Mouse (Mus musculus) spleen, adult 2 months (tissue): ENCODE measurements at regions not wholly inside any gene's neighbourhood (a gene's known extent, or its start where the extent isn't known, plus 50 kb on each side); places are given as distances from the start of the nearest gene placed in this dataset.
A peak's percentile ranks its signal among the peaks of the same experiment; 100 is the strongest.
"Not testable (repeated sequence)": the region's sequence is repeated elsewhere in the genome, so short reads cannot be mapped to it uniquely, and the experiment has no call there.

Source experiments
- DNase-seq, 2 experiments: peaks; one replicate each; pipeline versions ENCODE4 v3.0.0 to v3.0.0-alpha.2; 2012 to 2021; ENCODE audit warnings: low spot score in 2 of 2, low read depth in 1 of 2
- H3K27ac ChIP-seq: fragments of 200-500 bp; 2 replicates; pipeline ENCODE4 v1.5.1; 2012; ENCODE audit warnings: low read length, inconsistent platforms; ENCODE audit not compliant: insufficient read depth
- H3K27me3 ChIP-seq: fragments of 200-500 bp; 2 replicates; pipeline ENCODE4 v1.6.1; 2012; ENCODE audit warnings: mild to moderate bottlenecking, moderate library complexity, low read length, inconsistent platforms; ENCODE audit not compliant: control insufficient read depth, insufficient read depth
- H3K36me3 ChIP-seq: fragments of 200-500 bp; 2 replicates; pipeline ENCODE4 v1.6.1; 2012; ENCODE audit warnings: mild to moderate bottlenecking, low read length, inconsistent platforms; ENCODE audit not compliant: control insufficient read depth, insufficient read depth
- H3K4me1 ChIP-seq: fragments of 200-500 bp; 2 replicates; pipeline ENCODE4 v1.6.1; 2011; ENCODE audit warnings: inconsistent platforms; ENCODE audit not compliant: control insufficient read depth, insufficient read depth, insufficient read length
- H3K4me3 ChIP-seq: fragments of 200-500 bp; 2 replicates; pipeline ENCODE4 v1.5.1; 2011; ENCODE audit warnings: mild to moderate bottlenecking, inconsistent platforms; ENCODE audit not compliant: insufficient read depth, insufficient read length; ENCODE audit errors: extremely low read depth
- CTCF ChIP-seq: fragments of 200-500 bp; IDR thresholded peaks from 2 replicates; pipeline ENCODE4 v1.5.1; 2011; ENCODE audit warnings: mild to moderate bottlenecking, inconsistent platforms; ENCODE audit not compliant: insufficient read depth, insufficient read length, insufficient replicate concordance; ENCODE audit errors: extremely low read depth
- POLR2A ChIP-seq: fragments of 200-500 bp; IDR thresholded peaks from 2 replicates; pipeline ENCODE4 v1.6.1; 2011; ENCODE audit warnings: low read depth, low read length, inconsistent platforms
- WGBS: fragments of 180-500 bp; shearing (Covaris S2); methylation state at CpG from one replicate; pipeline ENCODE4 v1.1.7; 2018; 5-methylcytosine and 5-hydroxymethylcytosine counted together

DNA sequence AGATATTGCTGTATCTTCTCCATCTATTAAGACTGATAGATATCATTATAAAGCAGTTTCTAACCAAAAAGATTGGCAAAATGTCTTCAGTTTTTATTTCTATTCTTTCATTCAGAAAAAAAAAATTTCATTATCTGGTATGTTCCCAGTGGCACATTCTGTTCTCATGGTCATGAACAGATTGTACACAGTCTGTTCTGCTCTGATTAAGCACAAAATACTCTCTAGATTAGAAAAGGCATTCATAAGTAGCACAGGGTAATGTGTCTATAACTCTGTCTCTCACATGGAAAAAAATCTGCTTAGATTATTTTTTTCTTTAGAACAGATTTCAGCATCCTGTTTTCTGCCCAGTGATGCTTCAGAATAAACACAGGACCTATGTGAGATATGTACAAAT, 306.3 kb upstream of the Gm21830 start:
- H3K36me3 ChIP-seq = no peaks in the 10 kb centered on the region
- H3K4me1 ChIP-seq = no peaks in the 10 kb centered on the region
- no peak for DNase-seq
- no peak overlapping the region for H3K4me3 ChIP-seq
- no peak for TF ChIP-seq POLR2A
- TF ChIP-seq CTCF = no peak
- no peaks in the 10 kb centered on the region for H3K27me3 ChIP-seq
- no peak overlapping the region for H3K27ac ChIP-seq

DNA sequence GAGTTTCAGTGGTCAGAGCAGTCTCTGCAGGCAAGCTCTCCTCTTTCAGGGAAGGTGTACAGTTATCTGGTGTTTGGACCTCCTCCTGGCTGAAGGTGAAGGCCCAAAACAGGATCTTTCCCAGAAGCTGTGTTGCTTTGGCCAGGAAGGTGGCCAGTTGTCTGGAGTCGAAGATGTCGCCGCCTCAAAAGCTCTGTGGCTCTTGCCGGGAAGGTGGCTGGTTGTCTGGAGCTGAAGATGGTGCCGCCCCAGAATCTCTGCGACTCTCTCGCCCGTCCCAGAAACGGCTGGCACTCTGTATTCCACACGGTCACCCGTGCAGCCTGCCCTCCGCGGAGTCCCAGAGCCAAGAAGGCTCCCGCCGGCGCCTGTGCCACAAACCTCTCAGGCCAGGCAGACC, 304.7 kb upstream of the Scn7a start:
- 91% methylated on average over 9 of the region's 16 CpGs for WGBS
- not testable (repeated sequence) for H3K36me3 ChIP-seq, H3K4me1 ChIP-seq, H3K27me3 ChIP-seq, H3K27ac ChIP-seq, H3K4me3 ChIP-seq
- peak in 1 of 2 experiments; percentile 7 for DNase-seq

DNA sequence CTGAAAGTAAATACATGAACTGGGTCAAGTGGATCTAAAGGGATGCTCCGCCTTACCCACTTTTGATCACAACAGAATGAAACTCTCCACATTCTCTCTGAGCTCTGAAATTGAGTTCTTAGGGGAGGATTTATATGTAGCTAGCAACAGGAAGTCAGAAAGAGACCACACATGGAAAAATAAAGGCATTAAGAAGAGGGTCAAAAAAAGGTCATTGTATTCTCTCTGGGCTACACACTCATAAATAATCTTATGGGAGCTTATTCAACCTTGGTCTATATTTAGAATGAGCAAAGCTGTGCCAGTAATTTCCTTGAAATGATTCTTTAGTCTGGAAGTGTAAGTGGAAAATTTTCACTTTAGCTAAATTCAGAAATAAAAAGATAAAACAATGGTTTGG, 284.2 kb upstream of the Scn7a start:
- no peak overlapping the region for H3K4me3 ChIP-seq
- no peak for TF ChIP-seq CTCF
- no peak for TF ChIP-seq POLR2A
- H3K4me1 ChIP-seq = no peaks in the 10 kb centered on the region
- 86% methylated on average over 1 of the region's 1 CpGs for whole genome bisulfite sequencing
- H3K27ac ChIP-seq = no peak overlapping the region
- no peaks in the 10 kb centered on the region for H3K27me3 ChIP-seq
- no peak for DNase-seq
- H3K36me3 ChIP-seq = no peaks in the 10 kb centered on the region
